Mouse (Mus musculus): ENCODE results near the gene Alkbh1.

Alkbh1 gene

GRCm38 (mm10) chr12:87380586-87381379 is 63.0 kb downstream of the Alkbh1 start:
- no peak for DNase-seq (ENCODE audit: low read depth)

DNA sequence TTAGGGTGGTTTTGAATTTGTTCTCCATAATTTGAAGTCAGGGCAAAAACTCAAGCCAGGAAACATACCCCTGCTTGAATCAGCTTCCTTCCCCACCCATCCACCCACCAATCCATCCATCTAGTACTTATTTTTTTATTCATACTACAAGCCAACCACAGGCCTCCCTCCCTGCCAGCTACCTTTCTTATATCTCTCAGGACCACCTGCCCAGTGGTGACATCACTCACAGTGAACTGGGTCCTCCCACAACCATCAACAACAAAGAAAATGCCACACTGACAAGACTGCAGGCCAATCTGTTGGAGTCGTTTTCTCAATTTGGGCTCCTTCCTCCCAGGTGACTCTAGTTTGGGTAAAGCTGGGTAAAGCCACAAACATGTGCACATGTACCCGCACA is 64.3 kb downstream of the Alkbh1 start:
- DNase-seq (ENCODE audit: low read depth): no peak
